Mouse (Mus musculus) intestine, embryonic 16.5 days (tissue): ENCODE results near the gene Tbc1d30. TPM values are rescaled to one million over a fixed set of nuclear protein-coding genes. Genes with fewer than 3 reads are reported as not detected.

Source experiments
- ATAC-seq: fragments of 200-750 bp; cut with Nextera tagmentation; 2 replicates; pipeline ENCODE4 v1.8.0; 2017; ENCODE audit warnings: moderate TSS enrichment, moderate library complexity
- H3K27ac ChIP-seq: fragments of 300-500 bp; sonication (generic); 2 replicates; pipeline ENCODE4 v1.5.1; 2014; ENCODE audit warnings: mild to moderate bottlenecking, low read length
- H3K27me3 ChIP-seq: fragments of 300-500 bp; sonication (generic); replicated peaks from 2 replicates; pipeline ENCODE4 v1.6.1; 2014; ENCODE audit warnings: low read length, control low read depth, mixed read lengths; ENCODE audit not compliant: control insufficient read depth, insufficient read depth
- H3K36me3 ChIP-seq: fragments of 300-500 bp; sonication (generic); 2 replicates; pipeline ENCODE4 v1.6.1; 2014; ENCODE audit warnings: low read length, control low read depth; ENCODE audit not compliant: control insufficient read depth, insufficient read depth
- H3K4me1 ChIP-seq: fragments of 300-500 bp; sonication (generic); 2 replicates; pipeline ENCODE4 v1.6.1; 2014; ENCODE audit warnings: low read length, control low read depth, mixed read lengths; ENCODE audit not compliant: control insufficient read depth, insufficient read depth
- H3K4me2 ChIP-seq: fragments of 300-500 bp; sonication (generic); 2 replicates; pipeline ENCODE4 v1.6.1; 2014; ENCODE audit warnings: low read depth, low read length, control low read depth
- H3K4me3 ChIP-seq: fragments of 300-500 bp; sonication (generic); 2 replicates; pipeline ENCODE4 v1.5.1; 2014; ENCODE audit warnings: mild to moderate bottlenecking, low read length
- H3K9ac ChIP-seq: fragments of 300-500 bp; sonication (generic); 2 replicates; pipeline ENCODE4 v1.6.1; 2014; ENCODE audit warnings: low read depth, low read length
- H3K9me3 ChIP-seq: fragments of 300-500 bp; sonication (generic); 2 replicates; pipeline ENCODE4 v1.6.1; 2016; ENCODE audit warnings: low read length, control low read depth; ENCODE audit not compliant: control insufficient read depth
- WGBS: fragments of 180-500 bp; shearing (Covaris S2); extraction: QIAGEN DNeasy Blood & Tissue Kit; methylation state at CpG from one replicate; pipeline ENCODE4 v1.1.7; 2014; 5-methylcytosine and 5-hydroxymethylcytosine counted together
- polyA plus RNA-seq: library from polyadenylated mRNA; unstranded; fragments of >200 nt; fragmentation: Nextera tagmentation; extraction: Ambion mirVana; gene quantifications from 2 replicates; pipeline ENCODE4 v1.2.1, GENCODE M21; 2015

Gene Tbc1d30
- polyA plus RNA-seq, 1 experiment from 2014 or later, result 4.3 TPM

- H3K9ac ChIP-seq, result no peak overlapping the region
- no peak overlapping the region for H3K27ac ChIP-seq
- no peak overlapping the region for H3K4me3 ChIP-seq
- H3K36me3 ChIP-seq, result no peaks in the 10 kb centered on the region
- ATAC-seq, result no peak
- no peaks in the 10 kb centered on the region for H3K27me3 ChIP-seq
- H3K9me3 ChIP-seq, result no peaks in the 10 kb centered on the region
- H3K4me2 ChIP-seq, result no peak overlapping the region
- H3K4me1 ChIP-seq, result no peaks in the 10 kb centered on the region
- 68% methylated on average over 20 of the region's 20 CpGs for WGBS
Measured at GRCm38 (mm10) chr10:121290682-121291078, 60.4 kb downstream of the Tbc1d30 start.

- 48% methylated on average over 4 of the region's 4 CpGs for WGBS
- Histone ChIP-seq H3K9ac (no peak overlapping the region), H3K4me2 (no peak overlapping the region), H3K4me3 (no peak overlapping the region), H3K9me3 (no peaks in the 10 kb centered on the region), H3K27ac (no peak overlapping the region), H3K27me3 (no peaks in the 10 kb centered on the region), H3K4me1 (no peaks in the 10 kb centered on the region), H3K36me3 (no peaks in the 10 kb centered on the region)
- no peak for ATAC-seq
Measured at GRCm38 (mm10) chr10:121289970-121290681, 61.0 kb downstream of the Tbc1d30 start.

GRCm38 (mm10) chr10:121282926-121283325 lies 68.2 kb downstream of the Tbc1d30 start:
- WGBS, result 88% methylated on average over 6 of the region's 6 CpGs
- H3K4me3 ChIP-seq, result no peak overlapping the region
- no peak overlapping the region for H3K9ac ChIP-seq
- H3K27ac ChIP-seq, result no peak overlapping the region
- no peaks in the 10 kb centered on the region for H3K4me1 ChIP-seq
- ATAC-seq, result no peak
- no peaks in the 10 kb centered on the region for H3K27me3 ChIP-seq
- no peaks in the 10 kb centered on the region for H3K36me3 ChIP-seq
- H3K9me3 ChIP-seq, result no peaks in the 10 kb centered on the region
- H3K4me2 ChIP-seq, result no peak overlapping the region

- H3K4me1 ChIP-seq, result no peaks in the 10 kb centered on the region
- ATAC-seq, result no peak
- no peaks in the 10 kb centered on the region for H3K9me3 ChIP-seq
- H3K27ac ChIP-seq, result no peak overlapping the region
- no peak overlapping the region for H3K4me2 ChIP-seq
- H3K27me3 ChIP-seq, result no peaks in the 10 kb centered on the region
- H3K4me3 ChIP-seq, result no peak overlapping the region
- no peaks in the 10 kb centered on the region for H3K36me3 ChIP-seq
- no peak overlapping the region for H3K9ac ChIP-seq
- WGBS, result 77% methylated on average over 11 of the region's 11 CpGs
Measured at GRCm38 (mm10) chr10:121282436-121282835, 68.6 kb downstream of the Tbc1d30 start.

- H3K9me3 ChIP-seq, result no peaks in the 10 kb centered on the region
- no peaks in the 10 kb centered on the region for H3K36me3 ChIP-seq
- WGBS, result 87% methylated on average over 11 of the region's 11 CpGs
- no peak overlapping the region for H3K27ac ChIP-seq
- no peaks in the 10 kb centered on the region for H3K4me1 ChIP-seq
- no peak for ATAC-seq
- no peak overlapping the region for H3K9ac ChIP-seq
- H3K27me3 ChIP-seq, result no peaks in the 10 kb centered on the region
- no peak overlapping the region for H3K4me2 ChIP-seq
- H3K4me3 ChIP-seq, result no peak overlapping the region
Measured at GRCm38 (mm10) chr10:121280943-121281342, 70.1 kb downstream of the Tbc1d30 start.

- Histone ChIP-seq H3K27me3 (no peaks in the 10 kb centered on the region), H3K9me3 (no peaks in the 10 kb centered on the region), H3K36me3 (no peaks in the 10 kb centered on the region), H3K4me3 (no peak overlapping the region), H3K4me2 (no peak overlapping the region), H3K27ac (no peak overlapping the region), H3K9ac (no peak overlapping the region), H3K4me1 (no peaks in the 10 kb centered on the region)
- no peak for ATAC-seq
- 74% methylated on average over 2 of the region's 2 CpGs for WGBS
Measured at GRCm38 (mm10) chr10:121277022-121277471, 74.0 kb downstream of the Tbc1d30 start.

- no peaks in the 10 kb centered on the region for H3K4me1 ChIP-seq
- no peak overlapping the region for H3K9ac ChIP-seq
- no peak overlapping the region for H3K27ac ChIP-seq
- H3K9me3 ChIP-seq, result no peaks in the 10 kb centered on the region
- no peaks in the 10 kb centered on the region for H3K27me3 ChIP-seq
- no peak overlapping the region for H3K4me2 ChIP-seq
- 76% methylated on average over 1 of the region's 1 CpGs for WGBS
- no peak for ATAC-seq
- H3K36me3 ChIP-seq, result no peaks in the 10 kb centered on the region
- no peak overlapping the region for H3K4me3 ChIP-seq
Measured at GRCm38 (mm10) chr10:121274964-121275363, 76.1 kb downstream of the Tbc1d30 start.

- 76% methylated on average over 8 of the region's 8 CpGs for WGBS
- Histone ChIP-seq H3K9ac (no peak overlapping the region), H3K36me3 (no peaks in the 10 kb centered on the region), H3K4me1 (no peaks in the 10 kb centered on the region), H3K27ac (no peak overlapping the region), H3K4me3 (no peak overlapping the region), H3K27me3 (no peaks in the 10 kb centered on the region), H3K4me2 (no peak overlapping the region), H3K9me3 (no peaks in the 10 kb centered on the region)
- no peak for ATAC-seq
Measured at GRCm38 (mm10) chr10:121271002-121271401, 80.1 kb downstream of the Tbc1d30 start.

GRCm38 (mm10) chr10:121268771-121269170 lies 82.3 kb downstream of the Tbc1d30 start:
- no peak overlapping the region for H3K27ac ChIP-seq
- 86% methylated on average over 8 of the region's 8 CpGs for WGBS
- no peak overlapping the region for H3K9ac ChIP-seq
- H3K4me3 ChIP-seq, result no peak overlapping the region
- no peak for ATAC-seq
- H3K4me2 ChIP-seq, result no peak overlapping the region
- H3K9me3 ChIP-seq, result no peaks in the 10 kb centered on the region
- H3K36me3 ChIP-seq, result no peaks in the 10 kb centered on the region
- H3K4me1 ChIP-seq, result 0 out of 2 replicates have a peak, but pooled peaks cover 2% of the 10 kb centered on the region
- no peaks in the 10 kb centered on the region for H3K27me3 ChIP-seq

GRCm38 (mm10) chr10:121264204-121264575 lies 86.9 kb downstream of the Tbc1d30 start:
- WGBS, result 53% methylated on average over 7 of the region's 7 CpGs
- 0 out of 2 replicates have a peak, but pooled peaks have one; percentile 48 for ATAC-seq
- H3K9me3 ChIP-seq, result no peaks in the 10 kb centered on the region
- no peak overlapping the region for H3K4me3 ChIP-seq
- H3K4me1 ChIP-seq, result 0 out of 2 replicates have a peak, but pooled peaks cover 4% of the 10 kb centered on the region
- no peaks in the 10 kb centered on the region for H3K36me3 ChIP-seq
- no peaks in the 10 kb centered on the region for H3K27me3 ChIP-seq
- H3K27ac ChIP-seq, result no peak overlapping the region
- H3K9ac ChIP-seq, result no peak overlapping the region
- H3K4me2 ChIP-seq, result peak overlapping the region; percentile 43; the same call in 1 of the 2 replicates
